Mouse (Mus musculus) liver, postnatal 0 days (tissue): Measurements from ENCODE around the gene Strc. TPM values are rescaled to one million over a fixed set of nuclear protein-coding genes. Genes with fewer than 3 reads are reported as not detected.

ENCODE experiments used
- ATAC-seq: fragments of 200-750 bp; cut with Nextera tagmentation; 2 replicates; pipeline ENCODE4 v1.8.0; 2017; ENCODE audit warnings: mild to moderate bottlenecking, moderate library complexity
- DNase-seq: peaks from one replicate; pipeline ENCODE4 v3.0.0-alpha.2; 2016
- H3K27ac ChIP-seq: fragments of 300-500 bp; sonication (generic); 2 replicates; pipeline ENCODE4 v1.5.1; 2014; ENCODE audit warnings: antibody characterized with exemption, moderate library complexity, mild to moderate bottlenecking, low read depth
- H3K27me3 ChIP-seq: fragments of 300-500 bp; sonication (generic); 2 replicates; pipeline ENCODE4 v1.6.1; 2014; ENCODE audit warnings: low read length, control low read depth, mixed read lengths; ENCODE audit not compliant: insufficient read depth
- H3K36me3 ChIP-seq: fragments of 300-500 bp; sonication (generic); replicated peaks from 2 replicates; pipeline ENCODE4 v1.6.1; 2014; ENCODE audit warnings: mild to moderate bottlenecking, control low read depth, low read length, moderate library complexity, mixed read lengths; ENCODE audit not compliant: insufficient read depth
- H3K4me1 ChIP-seq: fragments of 300-500 bp; sonication (generic); 2 replicates; pipeline ENCODE4 v1.6.1; 2014; ENCODE audit warnings: antibody characterized with exemption, mild to moderate bottlenecking, control low read depth; ENCODE audit not compliant: insufficient read depth
- H3K4me2 ChIP-seq: fragments of 300-500 bp; sonication (generic); 2 replicates; pipeline ENCODE4 v1.6.1; 2014; ENCODE audit warnings: low read depth, mild to moderate bottlenecking, low read length, moderate library complexity, mixed read lengths
- H3K4me3 ChIP-seq: fragments of 300-500 bp; sonication (generic); 2 replicates; pipeline ENCODE4 v1.5.1; 2014; ENCODE audit warnings: low read depth, low read length
- H3K9ac ChIP-seq: fragments of 300-500 bp; sonication (generic); replicated peaks from 2 replicates; pipeline ENCODE4 v1.6.1; 2014; ENCODE audit warnings: mild to moderate bottlenecking, moderate library complexity
- H3K9me3 ChIP-seq: fragments of 300-500 bp; sonication (generic); 2 replicates; pipeline ENCODE4 v1.6.1; 2016; ENCODE audit warnings: mild to moderate bottlenecking, control low read depth, low read length, mixed read lengths
- CTCF ChIP-seq: sonication (generic); IDR thresholded peaks from 2 replicates; pipeline ENCODE4 v1.5.1; 2016; ENCODE audit warnings: antibody characterized with exemption, low read depth
- EP300 ChIP-seq: IDR thresholded peaks from 2 replicates; pipeline ENCODE4 v1.6.1; 2016; ENCODE audit warnings: antibody characterized with exemption, low read depth, mild to moderate bottlenecking
- WGBS: fragments of 180-500 bp; shearing (Covaris S2); extraction: QIAGEN DNeasy Blood & Tissue Kit; methylation state at CpG from one replicate; pipeline ENCODE4 v1.1.7; 2014; ENCODE audit not compliant: insufficient replicate concordance; 5-methylcytosine and 5-hydroxymethylcytosine counted together
- polyA plus RNA-seq: library from polyadenylated mRNA; unstranded; fragments of >200 nt; fragmentation: Nextera tagmentation; extraction: Ambion mirVana; gene quantifications from 2 replicates; pipeline ENCODE4 v1.2.1, GENCODE M21; 2015

Strc gene
- polyA plus RNA-seq, 1 experiment from 2014 or later = not detected

GRCm38 (mm10) chr2:121396624-121397023, 9.7 kb upstream of the Strc start:
- Histone ChIP-seq H3K36me3 (no peaks in the 10 kb centered on the region), H3K4me1 (no peaks in the 10 kb centered on the region), H3K4me3 (no peak overlapping the region), H3K4me2 (no peak overlapping the region), H3K9ac (no peak overlapping the region), H3K27ac (no peak overlapping the region), H3K9me3 (no peaks in the 10 kb centered on the region), H3K27me3 (no peaks in the 10 kb centered on the region)
- 16% methylated on average over 8 of the region's 8 CpGs for WGBS
- DNase-seq (peak; percentile 82), ATAC-seq (no peak)
- TF ChIP-seq EP300 = no peak
- peak; percentile 83 for TF ChIP-seq CTCF

- DNase-seq (no peak), ATAC-seq (no peak)
- TF ChIP-seq EP300 (no peak), CTCF (no peak)
- H3K9me3 ChIP-seq = no peaks in the 10 kb centered on the region
- H3K4me2 ChIP-seq = no peak overlapping the region
- no peak overlapping the region for H3K4me3 ChIP-seq
- H3K27me3 ChIP-seq = no peaks in the 10 kb centered on the region
- H3K36me3 ChIP-seq = no peaks in the 10 kb centered on the region
- H3K4me1 ChIP-seq = no peaks in the 10 kb centered on the region
- no peak overlapping the region for H3K27ac ChIP-seq
- 48% methylated on average over 2 of the region's 2 CpGs for WGBS
- no peak overlapping the region for H3K9ac ChIP-seq
Measured at GRCm38 (mm10) chr2:121374766-121375165, 12.2 kb downstream of the Strc start.

GRCm38 (mm10) chr2:121372266-121372665, 14.7 kb downstream of the Strc start:
- ATAC-seq (no peak), DNase-seq (no peak)
- Histone ChIP-seq H3K27me3 (no peaks in the 10 kb centered on the region), H3K36me3 (no peaks in the 10 kb centered on the region), H3K4me1 (no peaks in the 10 kb centered on the region), H3K9ac (no peak overlapping the region), H3K9me3 (no peaks in the 10 kb centered on the region), H3K27ac (no peak overlapping the region), H3K4me3 (no peak overlapping the region), H3K4me2 (no peak overlapping the region)
- TF ChIP-seq EP300 = no peak
- no peak for TF ChIP-seq CTCF
- WGBS = 50% methylated on average over 3 of the region's 3 CpGs

GRCm38 (mm10) chr2:121370921-121371320, 16.0 kb downstream of the Strc start:
- no peak for TF ChIP-seq CTCF
- TF ChIP-seq EP300 = no peak
- no peak for ATAC-seq
- Histone ChIP-seq H3K36me3 (no peaks in the 10 kb centered on the region), H3K4me1 (no peaks in the 10 kb centered on the region), H3K4me2 (no peak overlapping the region), H3K9ac (no peak overlapping the region), H3K27me3 (no peaks in the 10 kb centered on the region), H3K9me3 (no peaks in the 10 kb centered on the region), H3K4me3 (no peak overlapping the region), H3K27ac (no peak overlapping the region)
- 66% methylated on average over 5 of the region's 5 CpGs for WGBS
- no peak for DNase-seq

- Histone ChIP-seq H3K27me3 (no peaks in the 10 kb centered on the region), H3K9ac (no peak overlapping the region), H3K4me2 (no peak overlapping the region), H3K36me3 (no peaks in the 10 kb centered on the region), H3K4me3 (no peak overlapping the region), H3K4me1 (no peaks in the 10 kb centered on the region), H3K9me3 (no peaks in the 10 kb centered on the region), H3K27ac (no peak overlapping the region)
- WGBS = 72% methylated on average over 2 of the region's 2 CpGs
- DNase-seq (no peak), ATAC-seq (no peak)
- TF ChIP-seq EP300 = no peak
- TF ChIP-seq CTCF = no peak
Measured at GRCm38 (mm10) chr2:121368831-121369230, 18.1 kb downstream of the Strc start.

- Histone ChIP-seq H3K36me3 (no peaks in the 10 kb centered on the region), H3K4me2 (no peak overlapping the region), H3K27ac (no peak overlapping the region), H3K4me1 (no peaks in the 10 kb centered on the region), H3K9ac (no peak overlapping the region), H3K9me3 (no peaks in the 10 kb centered on the region), H3K4me3 (no peak overlapping the region), H3K27me3 (peaks cover 18% of the 10 kb centered on the region)
- DNase-seq (no peak), ATAC-seq (no peak)
- 76% methylated on average over 3 of the region's 3 CpGs for WGBS
- TF ChIP-seq CTCF (no peak), EP300 (no peak)
Measured at GRCm38 (mm10) chr2:121363656-121364055, 23.3 kb downstream of the Strc start.

GRCm38 (mm10) chr2:121359461-121359860, 27.5 kb downstream of the Strc start:
- Histone ChIP-seq H3K9ac (no peak overlapping the region), H3K4me1 (peaks cover 3% of the 10 kb centered on the region; the same call in 1 of the 2 replicates), H3K4me2 (no peak overlapping the region), H3K27me3 (peaks cover 47% of the 10 kb centered on the region), H3K9me3 (no peaks in the 10 kb centered on the region), H3K36me3 (no peaks in the 10 kb centered on the region), H3K27ac (no peak overlapping the region), H3K4me3 (no peak overlapping the region)
- WGBS = 55% methylated on average over 4 of the region's 4 CpGs
- ATAC-seq = no peak
- TF ChIP-seq EP300 = no peak
- TF ChIP-seq CTCF = no peak
- no peak for DNase-seq
